In genomic region chr5:112604251-112604650, GRCm38 (mm10) we compare ENCODE assay signal across 15 mouse cellular contexts. TPM values are rescaled to one million over a fixed set of nuclear protein-coding genes. Genes with fewer than 3 reads are reported as not detected.
A peak's percentile ranks its signal among the peaks of the same experiment; 100 is the strongest.
DNase-seq lines count a peak whose midpoint lies in the region; ATAC-seq and TF ChIP-seq lines count a peak whose summit lies in the region.
"Had no signal": no experiment of that assay in that cellular context is flagged by ENCODE, and none has a peak within 500 bp of the region (broad histone marks: within the 10 kb centered on the region; RNA-seq: fewer than 3 reads in every experiment).

No protein-coding gene starts in this region.

- peak; percentile 11 to 60 for DNase-seq in adrenal gland, adult (ENCODE audit: inconsistent age in 2 of 2, low spot score in 1 of 2)
- no peak for DNase-seq in adrenal gland, postnatal 4 days (ENCODE audit: low spot score in 2 of 2)
- DNase-seq in gastrocnemius, adult 2 months: peak; percentile 29
- DNase-seq in gastrocnemius, postnatal 4 days (ENCODE audit: low spot score in 2 of 2): no peak
- DNase-seq in lung, postnatal 14 days: no peak
- DNase-seq in brain, embryonic 14.5 days (ENCODE audit: low read depth): peak; percentile 48
- DNase-seq in liver: no peak
- DNase-seq: adrenal gland, adult 8-10 months; embryo, embryonic 11 days; gastrocnemius, postnatal 36 days; layer of hippocampus, postnatal 36 days had no signal

- H3K4me2 ChIP-seq in lung, embryonic 15.5 days: no peak overlapping the region
- H3K4me2 ChIP-seq: heart, embryonic 13.5 days; hindbrain, embryonic 15.5 days; limb, embryonic 12.5 days had no signal

- intact Hi-C loops in gastrocnemius, adult 2 months (cut with DNase I): no loop called here

- 50% methylated on average over 1 of the region's 1 CpGs for WGBS in lung, embryonic 15.5 days

- TF ChIP-seq CTCF in gastrocnemius, adult 2 months (IDR thresholded peaks at IDR 0.05): no peak
- no peak for TF ChIP-seq CTCF in brain, embryonic 14.5 days (IDR thresholded peaks at IDR 0.05; ENCODE audit: borderline replicate concordance, extremely low read depth, insufficient read depth, insufficient read length)

- no peak for ATAC-seq in lung, embryonic 15.5 days (ENCODE audit: borderline replicate concordance, extremely low read depth, low FRiP score, low TSS enrichment)

- peak overlapping the region; percentile 12; the same call in 1 of the 2 replicates for H3K27ac ChIP-seq in gastrocnemius, adult 2 months
- H3K27ac ChIP-seq in lung, embryonic 15.5 days: peak overlapping the region; percentile 37; the same call in 1 of the 2 replicates
- H3K27ac ChIP-seq: heart, embryonic 13.5 days had no signal

- H3K4me3 ChIP-seq in gastrocnemius, adult 2 months: no peak overlapping the region
- H3K4me3 ChIP-seq in lung, embryonic 15.5 days: no peak overlapping the region
- H3K4me3 ChIP-seq: heart, embryonic 13.5 days; hindbrain, embryonic 15.5 days; limb, embryonic 12.5 days had no signal

- peaks cover 40% of the 10 kb centered on the region for H3K4me1 ChIP-seq in lung, embryonic 15.5 days

- H3K9ac ChIP-seq in lung, embryonic 15.5 days: no peak overlapping the region
- H3K9ac ChIP-seq: heart, embryonic 13.5 days; hindbrain, embryonic 15.5 days; limb, embryonic 12.5 days had no signal

- TF ChIP-seq POLR2A in brain, embryonic 14.5 days (IDR thresholded peaks at IDR 0.05; ENCODE audit: borderline replicate concordance, extremely low read depth, insufficient read depth, insufficient read length, poor library complexity, severe bottlenecking): no peak

- H3K36me3 ChIP-seq in lung, embryonic 15.5 days: no peaks in the 10 kb centered on the region
- H3K36me3 ChIP-seq: heart, embryonic 13.5 days; hindbrain, embryonic 15.5 days; limb, embryonic 12.5 days had no signal

- H3K9me3 ChIP-seq in lung, embryonic 15.5 days: no peaks in the 10 kb centered on the region
- H3K9me3 ChIP-seq: heart, embryonic 13.5 days; hindbrain, embryonic 15.5 days; limb, embryonic 12.5 days had no signal

- H3K27me3 ChIP-seq in lung, embryonic 15.5 days: no peaks in the 10 kb centered on the region
- H3K27me3 ChIP-seq: hindbrain, embryonic 15.5 days had no signal

RNA-seq across cellular contexts. Expression of gene Sez6l, which starts 27.3 kb away (rescaled TPM):
- 1 to 10 TPM; 7.6 to 8.7 TPM for total RNA-seq in adrenal gland, postnatal 4 days (2021)
- total RNA-seq in gastrocnemius, adult 2 months (2021): not detected
- total RNA-seq in gastrocnemius, postnatal 4 days (2021): under 1 TPM; 0.44 to 0.52 TPM
- polyA plus RNA-seq in lung, embryonic 15.5 days (2015; fragmentation: Nextera tagmentation; extraction: Ambion mirVana): 0.21 and 0.37 TPM in 2 replicates
- 87.9 and 114 TPM in 2 replicates for polyA plus RNA-seq in brain, embryonic 14.5 days (2012; rRNA removed)

Comparison
In these comparisons a context has a peak if more than half of its experiments do, and no peak if none do; other contexts are left out.
1. DNase-seq: peak in adrenal gland, adult (2 of 2), gastrocnemius, adult 2 months (single experiment) and brain, embryonic 14.5 days (single experiment); none in adrenal gland, postnatal 4 days (0 of 2), gastrocnemius, postnatal 4 days (0 of 2), lung, postnatal 14 days (single experiment) and liver (single experiment).
2. RNA of gene Sez6l, which starts 27.3 kb away (total RNA-seq): 7.6 to 8.7 TPM in adrenal gland, postnatal 4 days; 0.44 to 0.52 TPM in gastrocnemius, postnatal 4 days and not detected in gastrocnemius, adult 2 months; every median in the first group is over 4 times any median in the second.